Mouse (Mus musculus) gastrocnemius, postnatal 25 days (tissue): ENCODE measurements around the gene Igsf6. TPM values are rescaled to one million over a fixed set of nuclear protein-coding genes. Genes with fewer than 3 reads are reported as not detected.
"Not testable (repeated sequence)": the region's sequence is repeated elsewhere in the genome, so short reads cannot be mapped to it uniquely, and the experiment has no call there.

Experiments
- DNase-seq: peaks from one replicate; pipeline ENCODE4 v3.0.0; 2022
- total RNA-seq, 2 experiments: library from RNA; stranded (reverse); gene quantifications; 1 replicate in 1 of 2; 2 replicates in 1 of 2; pipeline ENCODE4 v1.2.3; 2021

Gene Igsf6
- total RNA-seq, 2 experiments from 2014 or later = 0.28 to 0.43 TPM

DNA sequence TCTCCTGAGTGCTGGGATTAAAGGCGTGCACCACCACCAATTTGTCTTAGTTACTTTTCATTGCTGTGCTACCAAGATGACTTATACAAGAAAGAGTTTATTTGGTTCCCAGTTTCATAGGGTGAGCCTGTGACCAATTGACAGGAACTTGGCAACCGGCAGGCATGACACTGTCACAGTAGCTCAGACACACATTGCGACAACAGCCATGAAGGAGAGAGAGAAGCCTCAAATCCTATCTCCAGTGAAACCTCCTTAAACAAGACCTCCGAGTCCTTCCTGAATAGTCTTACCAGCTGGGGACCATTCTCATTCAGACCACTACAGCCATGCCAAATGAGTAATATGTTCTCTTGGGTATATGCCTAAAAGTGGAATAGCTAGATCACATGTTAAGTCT, 21.3 kb downstream of the Igsf6 start:
- DNase-seq = no peak

- DNase-seq = no peak
Observed at GRCm38 (mm10) chr7:121047624-121048023, 26.7 kb downstream of the Igsf6 start.

DNA sequence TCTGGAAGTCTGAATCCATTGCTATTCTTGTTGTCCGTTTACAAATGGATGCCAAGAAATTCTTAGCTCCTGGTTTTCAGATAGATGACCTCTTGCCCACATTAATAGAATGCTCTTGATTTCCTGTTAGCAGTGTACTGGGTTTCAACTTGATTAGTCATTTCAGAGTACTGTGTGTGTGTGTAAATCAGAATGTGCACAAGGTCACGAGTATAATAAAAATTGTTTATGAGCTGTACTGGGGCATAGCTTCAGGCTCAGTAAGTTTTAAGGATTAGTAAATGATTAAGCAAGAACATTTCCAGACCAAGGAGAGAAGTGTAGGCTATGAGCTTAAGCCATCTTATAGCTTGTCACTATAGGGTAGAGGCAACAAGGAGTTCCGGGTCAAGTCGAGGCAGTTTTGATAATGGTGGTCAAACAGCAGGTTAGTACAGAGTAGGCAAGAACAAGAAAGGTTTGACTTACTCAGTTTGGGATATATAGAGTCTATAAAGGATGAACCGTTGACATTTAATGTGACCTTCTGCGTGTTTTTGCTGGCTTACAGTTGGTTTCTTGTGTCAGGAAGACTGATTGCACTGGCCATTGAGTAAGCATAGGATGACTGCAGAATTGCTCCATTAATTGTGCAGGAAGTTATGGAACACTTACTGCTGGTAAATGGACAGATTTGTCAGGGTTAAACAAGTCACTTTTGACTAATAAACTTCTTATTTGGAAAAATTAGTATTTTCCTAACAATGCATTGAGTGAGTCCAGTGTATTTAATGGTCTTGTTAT, 28.5 kb downstream of the Igsf6 start:
- DNase-seq = no peak

GRCm38 (mm10) chr7:121044251-121044650, 30.1 kb downstream of the Igsf6 start:
- DNase-seq = no peak

GRCm38 (mm10) chr7:121043510-121043909, 30.9 kb downstream of the Igsf6 start:
- no peak for DNase-seq

GRCm38 (mm10) chr7:121043004-121043403, 31.4 kb downstream of the Igsf6 start:
- no peak for DNase-seq

- DNase-seq = no peak
Observed at GRCm38 (mm10) chr7:121041989-121042388, 32.4 kb downstream of the Igsf6 start.

- no peak for DNase-seq
Observed at GRCm38 (mm10) chr7:121040595-121040994, 33.8 kb downstream of the Igsf6 start.

DNA sequence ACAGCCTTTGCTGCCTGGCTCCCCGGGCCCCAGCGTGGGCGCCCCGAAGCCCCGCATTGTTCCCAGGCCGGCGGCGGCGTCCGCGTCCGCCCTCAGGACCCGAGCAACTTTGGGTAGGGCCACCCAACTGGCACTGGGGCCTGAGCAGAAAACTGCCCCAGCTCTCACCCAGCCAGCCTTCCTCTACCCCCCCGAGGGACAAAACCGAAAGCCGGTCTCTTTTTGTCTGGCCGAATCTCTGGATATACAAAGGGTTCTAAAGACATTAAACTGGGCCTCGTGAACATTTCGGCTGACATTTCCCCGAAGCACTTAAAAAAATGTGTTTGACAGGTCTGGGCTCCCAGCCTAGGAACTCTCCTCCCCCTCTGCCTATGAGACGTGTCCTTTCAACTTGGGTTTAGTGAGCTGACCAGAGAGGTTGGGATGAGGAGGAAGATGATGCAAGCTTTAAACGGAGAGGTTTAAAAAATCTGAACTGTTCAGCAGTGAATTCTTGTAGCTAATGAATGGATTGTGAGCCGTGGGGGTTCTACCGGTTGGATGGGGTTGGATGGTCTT, 39.1 kb downstream of the Igsf6 start:
- peak; percentile 14 for DNase-seq

DNA sequence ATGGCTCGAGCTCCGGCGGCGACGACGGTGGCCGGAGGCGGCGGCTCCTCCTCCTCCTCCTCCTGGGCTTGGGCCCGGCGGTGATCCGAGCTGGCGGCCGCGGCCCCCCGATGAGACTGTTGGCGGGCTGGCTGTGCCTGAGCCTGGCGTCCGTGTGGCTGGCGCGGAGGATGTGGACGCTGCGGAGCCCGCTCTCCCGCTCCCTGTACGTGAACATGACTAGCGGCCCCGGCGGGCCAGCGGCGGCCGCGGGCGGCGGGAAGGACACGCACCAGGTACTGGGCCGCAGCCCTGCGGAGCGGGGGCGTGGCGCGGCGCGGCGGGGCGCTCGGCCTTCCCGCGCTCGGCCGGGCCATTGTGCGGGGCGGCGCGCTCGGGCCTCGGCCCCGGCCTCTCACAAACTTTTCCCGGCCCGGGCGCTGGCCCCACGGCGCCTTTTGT, 39.7 kb downstream of the Igsf6 start:
- no peak for DNase-seq

DNA sequence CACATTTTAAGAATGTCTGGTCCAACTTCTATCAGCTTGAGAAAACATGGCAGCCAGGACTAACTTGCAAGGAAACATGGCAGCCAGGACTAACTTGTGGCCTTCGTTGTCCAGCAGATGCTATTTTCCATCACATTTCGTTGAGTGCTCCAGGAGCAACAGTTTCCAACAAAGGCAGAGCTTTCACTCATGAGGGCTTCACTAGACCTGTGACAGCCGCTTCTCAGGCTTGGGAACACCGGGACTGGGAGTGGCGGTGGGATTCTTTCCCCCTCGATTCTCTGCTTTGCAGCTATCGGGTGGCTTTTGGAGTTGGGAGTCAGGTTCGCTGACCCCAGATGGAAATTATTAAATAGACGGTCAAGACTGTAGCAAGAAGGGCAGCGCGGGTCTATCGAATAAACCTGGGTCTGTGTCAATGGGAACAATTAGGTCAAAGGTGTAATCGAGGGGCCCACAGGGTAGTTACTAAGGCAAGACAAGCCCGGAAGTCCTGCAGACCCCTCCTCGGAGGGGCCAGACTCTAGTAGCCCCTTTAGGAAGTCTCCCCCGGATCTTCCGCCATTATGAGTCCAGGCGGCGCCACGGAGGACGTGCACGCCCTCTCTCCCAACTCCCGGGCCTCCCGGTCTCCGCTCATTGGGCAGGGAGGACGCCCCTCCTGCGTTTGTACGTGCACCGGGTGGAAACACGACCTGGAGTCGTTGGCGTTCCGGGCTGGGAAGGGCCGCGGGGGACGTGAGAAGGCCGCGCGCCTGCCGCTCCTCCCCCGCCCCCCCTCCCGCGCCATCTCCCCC, 40.3 kb downstream of the Igsf6 start, which contains the start of gene Mettl9:
Gene Mettl9 (plus strand): TSS at position 590 of the 797 bp plus-strand sequence.
- DNase-seq = peak; percentile 96

GRCm38 (mm10) chr7:121029947-121030346, 44.4 kb downstream of the Igsf6 start:
- not testable (repeated sequence) for DNase-seq

GRCm38 (mm10) chr7:121026300-121026699, 48.1 kb downstream of the Igsf6 start:
- no peak for DNase-seq

- DNase-seq = no peak
Observed at GRCm38 (mm10) chr7:121025221-121026008, 49.0 kb downstream of the Igsf6 start.

DNA sequence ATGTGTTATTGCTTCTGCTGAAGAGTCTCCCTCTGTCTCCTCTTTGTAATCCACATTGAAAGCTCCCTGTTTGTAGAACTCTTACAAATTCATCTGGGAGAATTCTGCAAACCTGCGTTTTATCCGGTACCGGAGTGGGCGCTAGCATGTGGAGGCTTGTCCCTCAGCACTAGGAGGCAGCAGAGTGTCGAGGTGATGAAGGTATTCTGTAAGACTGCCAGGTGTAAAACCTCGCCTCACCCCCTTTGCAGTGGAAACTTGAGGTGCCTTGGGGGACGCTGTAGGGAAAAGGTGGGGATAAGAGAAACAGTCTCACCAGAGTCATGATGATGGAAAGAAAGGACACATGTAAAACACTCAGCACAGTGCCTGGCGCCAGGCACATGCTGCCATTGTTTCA, 54.1 kb downstream of the Igsf6 start:
- no peak for DNase-seq

DNA sequence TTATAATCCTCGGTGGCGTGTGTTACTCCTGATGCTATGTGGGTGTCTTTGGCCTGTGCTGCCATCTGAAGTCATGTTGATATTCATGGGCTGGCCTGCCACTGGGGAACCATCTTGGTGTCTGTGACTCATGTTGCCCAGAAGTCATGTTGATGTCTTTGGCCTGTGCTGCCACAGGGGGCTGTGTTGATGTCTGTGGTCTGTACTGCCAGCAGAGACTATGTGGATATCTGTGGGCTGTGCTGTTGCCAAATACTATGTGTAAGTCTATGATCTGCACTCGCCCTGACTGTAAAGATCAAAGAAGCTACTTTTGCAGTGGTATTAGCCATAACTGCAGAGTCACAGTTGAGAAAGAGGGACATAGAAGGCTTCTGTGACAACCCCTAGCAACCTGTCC, 55.6 kb downstream of the Igsf6 start:
- DNase-seq = no peak

- no peak for DNase-seq
Observed at GRCm38 (mm10) chr7:121014486-121014885, 59.9 kb downstream of the Igsf6 start.

Other genes starting within 250 kb of the Igsf6 start
- 10 to 100 TPM; 39.3 to 56.2 TPM for gene Eef2k, start 231.7 kb downstream of the Igsf6 start, total RNA-seq
- 10 to 100 TPM in 1 of 2 experiments, 1 to 10 TPM in 1; 9.0 to 11.0 TPM for gene Polr3e, start 156.8 kb downstream of the Igsf6 start, total RNA-seq
- 1 to 10 TPM; 4.4 to 5.0 TPM for gene Cdr2, start 92.3 kb downstream of the Igsf6 start, total RNA-seq
- not detected for gene Mfsd13b, start 92.1 kb downstream of the Igsf6 start, total RNA-seq
- gene Mettl9, start 40.1 kb downstream of the Igsf6 start, total RNA-seq = 10 to 100 TPM; 20.1 to 21.4 TPM
- under 1 TPM; 0.13 to 0.33 TPM for gene Otoa, start 7.1 kb upstream of the Igsf6 start, total RNA-seq